Comparison of ENCODE assay signal across 8 mouse cellular contexts in genomic region chr17:45373987-45374608, GRCm38 (mm10). TPM values are rescaled to one million over a fixed set of nuclear protein-coding genes. Genes with fewer than 3 reads are reported as not detected.
DNase-seq lines count a peak whose midpoint lies in the region; ATAC-seq and TF ChIP-seq lines count a peak whose summit lies in the region.

No protein-coding gene starts in this region.

- no peak overlapping the region for H3K27ac ChIP-seq in CH12.LX (ENCODE audit: insufficient read depth, low read depth)
- H3K27ac ChIP-seq in forebrain, embryonic 14.5 days (ENCODE audit: low read depth, low read length) = no peak overlapping the region
- H3K27ac ChIP-seq in heart, postnatal 0 days (ENCODE audit: low read depth) = no peak overlapping the region

- peak; percentile 33 to 93 for TF ChIP-seq CTCF in CH12.LX (conservative IDR thresholded peaks at IDR 0.05 in 1 of 2, IDR thresholded peaks at IDR 0.05 in 1 of 2; ENCODE audit: low read depth in 2 of 2, low read length in 2 of 2)
- peak; percentile 94 for TF ChIP-seq CTCF in heart, postnatal 0 days (IDR thresholded peaks at IDR 0.05; ENCODE audit: low read depth)
- TF ChIP-seq CTCF in lung, adult 2 months (IDR thresholded peaks at IDR 0.05; ENCODE audit: insufficient read depth, low read length) = peak; percentile 61

- H3K4me1 ChIP-seq in CH12.LX (ENCODE audit: control insufficient read depth in 1 of 2, insufficient read depth in 2 of 2) = peaks cover 10 to 47% of the 10 kb centered on the region in 2 experiments
- peaks cover 6% of the 10 kb centered on the region for H3K4me1 ChIP-seq in forebrain, embryonic 14.5 days (ENCODE audit: control insufficient read depth, insufficient read depth, low read length)
- no peaks in the 10 kb centered on the region for H3K4me1 ChIP-seq in heart, postnatal 0 days (ENCODE audit: control insufficient read depth, insufficient read depth)
- no peaks in the 10 kb centered on the region for H3K4me1 ChIP-seq in lung, adult 2 months (ENCODE audit: control insufficient read depth, insufficient read depth, low read length)

- H3K79me2 ChIP-seq in CH12.LX (replicated peaks; ENCODE audit: control insufficient read depth, extremely low read depth, insufficient read depth, poor library complexity, severe bottlenecking) = no peaks in the 10 kb centered on the region

- no peak overlapping the region for H3K4me3 ChIP-seq in CH12.LX (replicated peaks in 1 of 3; ENCODE audit: low read depth in 2 of 3, low read length in 2 of 3, poor library complexity in 1 of 3)
- H3K4me3 ChIP-seq in forebrain, embryonic 14.5 days (ENCODE audit: low read depth, low read length) = no peak overlapping the region
- no peak overlapping the region for H3K4me3 ChIP-seq in heart, postnatal 0 days (ENCODE audit: low read depth, low read length)
- H3K4me3 ChIP-seq in lung, adult 2 months (replicated peaks; ENCODE audit: extremely low read depth, low read depth, low read length) = no peak overlapping the region

- 31% methylated on average over 13 of the region's 13 CpGs for WGBS in forebrain, embryonic 14.5 days
- WGBS in heart, postnatal 0 days = 31% methylated on average over 13 of the region's 13 CpGs
- 38% methylated on average over 13 of the region's 13 CpGs for WGBS in large intestine, adult 2 months
- 27% methylated on average over 13 of the region's 13 CpGs for WGBS in lung, adult 2 months

- H3K9ac ChIP-seq in CH12.LX (ENCODE audit: insufficient read depth, low read depth) = no peak overlapping the region
- H3K9ac ChIP-seq in forebrain, embryonic 14.5 days (ENCODE audit: low read length) = no peak overlapping the region
- no peak overlapping the region for H3K9ac ChIP-seq in heart, postnatal 0 days (replicated peaks; ENCODE audit: low read depth, low read length)

- TF ChIP-seq POLR2A in CH12.LX (IDR thresholded peaks at IDR 0.05; ENCODE audit: low read depth, low read length) = no peak
- no peak for TF ChIP-seq POLR2A in lung, adult 2 months (IDR thresholded peaks at IDR 0.05; ENCODE audit: borderline replicate concordance, extremely low read depth, low read depth, low read length)

- H3K4me2 ChIP-seq in CH12.LX (ENCODE audit: insufficient read depth, low read depth, poor library complexity, severe bottlenecking) = no peak overlapping the region
- peak overlapping the region; percentile 19; the same call in 1 of the 2 replicates for H3K4me2 ChIP-seq in forebrain, embryonic 14.5 days (ENCODE audit: low read length)
- H3K4me2 ChIP-seq in heart, postnatal 0 days (ENCODE audit: low read depth, low read length) = no peak overlapping the region

- no peaks in the 10 kb centered on the region for H3K36me3 ChIP-seq in CH12.LX (replicated peaks in 1 of 2; ENCODE audit: control insufficient read depth in 1 of 2, insufficient read depth in 1 of 2, low read length in 1 of 2)
- H3K36me3 ChIP-seq in forebrain, embryonic 14.5 days (ENCODE audit: control insufficient read depth, insufficient read depth, low read length) = no peaks in the 10 kb centered on the region
- no peaks in the 10 kb centered on the region for H3K36me3 ChIP-seq in heart, postnatal 0 days (replicated peaks; ENCODE audit: control insufficient read depth, insufficient read depth, low read length)

- TF ChIP-seq EP300 in CH12.LX (IDR thresholded peaks at IDR 0.05; ENCODE audit: low read length) = no peak
- no peak for TF ChIP-seq EP300 in heart, postnatal 0 days (IDR thresholded peaks at IDR 0.05; ENCODE audit: low read depth)

- ATAC-seq in forebrain, embryonic 14.5 days = peak; percentile 87
- 0 out of 2 replicates have a peak, but pooled peaks have one; percentile 57 for ATAC-seq in heart, postnatal 0 days (ENCODE audit: insufficient read depth, low read depth)

- peak; percentile 97 for TF ChIP-seq RAD21 in CH12.LX (IDR thresholded peaks at IDR 0.05; ENCODE audit: low read depth, low read length)

- H3K9me3 ChIP-seq in CH12.LX (replicated peaks; ENCODE audit: low read length) = no peaks in the 10 kb centered on the region
- H3K9me3 ChIP-seq in forebrain, embryonic 14.5 days (replicated peaks; ENCODE audit: control insufficient read depth, low read length) = no peaks in the 10 kb centered on the region
- no peaks in the 10 kb centered on the region for H3K9me3 ChIP-seq in heart, postnatal 0 days (replicated peaks; ENCODE audit: control insufficient read depth, low read length)

- in situ Hi-C loops in CH12.LX (cut with MboI; ENCODE audit: low pct_ligation_motif_present, low pct_unique_long_range_greater_than_20kb, low sequenced_read_pairs) = loop anchor here (5.0 to 10.0 kb wide), 3 partner anchors 77 to 1109 kb away; no protein-coding TSS in a partner anchor

- dilution Hi-C loops in CH12.LX (cut with MboI; ENCODE audit: extremely low pct_ligation_motif_present, extremely low pct_unique_long_range_greater_than_20kb, low sequenced_read_pairs) = no loop called here

- H3K27me3 ChIP-seq in CH12.LX (replicated peaks) = no peaks in the 10 kb centered on the region
- H3K27me3 ChIP-seq in forebrain, embryonic 14.5 days (replicated peaks; ENCODE audit: control insufficient read depth, insufficient read depth, low read length) = no peaks in the 10 kb centered on the region
- no peaks in the 10 kb centered on the region for H3K27me3 ChIP-seq in heart, postnatal 0 days (ENCODE audit: control insufficient read depth, insufficient read depth, low read length)

- peak; percentile 63 for DNase-seq in CH12.LX (ENCODE audit: extremely low read depth)
- peak; percentile 51 for DNase-seq in c-Kit-positive CD71-negative TER-119-negative erythroid progenitor cells, embryonic 14.5 days (ENCODE audit: low read depth)
- peak; percentile 78 for DNase-seq in forebrain, embryonic 14.5 days (ENCODE audit: low spot score)
- DNase-seq in heart, postnatal 0 days (ENCODE audit: low spot score) = peak; percentile 57
- DNase-seq in large intestine, adult 2 months (ENCODE audit: low read depth, low spot score) = peak; percentile 13
- DNase-seq in lung, adult 2 months = peak; percentile 51
- peak; percentile 30 for DNase-seq in ovary, adult 18-20 months (ENCODE audit: low spot score)
- peak; percentile 69 for DNase-seq in thymus, postnatal 0 days (ENCODE audit: low spot score)

TF ChIP-seq in CH12.LX, 34 proteins besides CTCF, POLR2A, EP300 and RAD21:
- no peak for TF ChIP-seq POLR2AphosphoS2 (IDR thresholded peaks at IDR 0.05; ENCODE audit: low read depth, low read length)
- peak; percentile 89 for TF ChIP-seq SMC3 (IDR thresholded peaks at IDR 0.05; ENCODE audit: low read depth, low read length)
- peak; percentile 58 for TF ChIP-seq ZC3H11A (IDR thresholded peaks at IDR 0.05; ENCODE audit: low read depth, low read length)
TF ChIP-seq in CH12.LX: peak in this region for 2.

RNA-seq across cellular contexts. Expression of gene Cdc5l, which starts 59.4 kb away (rescaled TPM):
- total RNA-seq in CH12.LX (2012; rRNA removed) (45.2 and 52.6 TPM in 2 replicates), CH12.LX (2014; rRNA removed) (58.9 and 62.4 TPM in 2 replicates)
- 66.3 and 69.6 TPM in 2 replicates for polyA plus RNA-seq in CH12.LX (2012; ENCODE audit: insufficient read length, low read depth)
- 70.6 and 78.6 TPM in 2 replicates for polyA plus RNA-seq in forebrain, embryonic 14.5 days (2014; fragmentation: Nextera tagmentation; extraction: Ambion mirVana)
- 16.5 and 19.6 TPM in 2 replicates for total RNA-seq in heart, postnatal 0 days (2014; rRNA removed; ENCODE audit: low replicate concordance)
- 31.5 and 35.8 TPM in 2 replicates for polyA plus RNA-seq in heart, postnatal 0 days (2015; fragmentation: Nextera tagmentation; extraction: Ambion mirVana)
- 10.5 and 10.9 TPM in 2 replicates for polyA plus RNA-seq in large intestine, adult 2 months (2012; rRNA removed)
- 5.1 and 7.9 TPM in 2 replicates for polyA plus RNA-seq in lung, adult 2 months (2012; rRNA removed)
- polyA plus RNA-seq in thymus, postnatal 0 days (2015; fragmentation: Nextera tagmentation; extraction: Ambion mirVana) = 77.0 and 86.8 TPM in 2 replicates

Comparison
In these comparisons a context has a peak if more than half of its experiments do, and no peak if none do; other contexts are left out.
1. DNase-seq: peak in every context shown above with its lines; median percentile 78 in forebrain, embryonic 14.5 days; 69 in thymus, postnatal 0 days; 63 in CH12.LX; 57 in heart, postnatal 0 days; 51 in c-Kit-positive CD71-negative TER-119-negative erythroid progenitor cells, embryonic 14.5 days; 51 in lung, adult 2 months; 30 in ovary, adult 18-20 months; 13 in large intestine, adult 2 months.